Mouse (Mus musculus) small intestine, adult 2 months (tissue): Measurements from ENCODE around the gene Atf6.

Source experiments
- CTCF ChIP-seq: fragments of 200-500 bp; IDR thresholded peaks from 2 replicates; pipeline ENCODE4 v1.5.1; 2012; ENCODE audit warnings: low read depth, mild to moderate bottlenecking, control low read depth, inconsistent platforms, low read length, moderate library complexity, mixed read lengths; ENCODE audit not compliant: insufficient replicate concordance, insufficient read length; ENCODE audit errors: extremely low read depth
- POLR2A ChIP-seq: fragments of 200-500 bp; IDR thresholded peaks from 2 replicates; pipeline ENCODE4 v1.6.1; 2012; ENCODE audit warnings: low read depth, mild to moderate bottlenecking, control low read depth, inconsistent platforms, low read length, moderate library complexity

- TF ChIP-seq CTCF (no peak), POLR2A (no peak)
Observed at GRCm38 (mm10) chr1:170786570-170787341, 80.8 kb downstream of the Atf6 start.
